Mouse (Mus musculus) forebrain, embryonic 11.5 days (tissue): ENCODE measurements at regions not wholly inside any gene's neighbourhood (a gene's known extent, or its start where the extent isn't known, plus 50 kb on each side); places are given as distances from the start of the nearest gene placed in this dataset. TPM values are rescaled to one million over a fixed set of nuclear protein-coding genes. Genes with fewer than 3 reads are reported as not detected.

Experiments used
- ATAC-seq: fragments of 200-750 bp; cut with Nextera tagmentation; replicated peaks from 2 replicates; pipeline ENCODE4 v1.8.0; 2017; ENCODE audit warnings: moderate TSS enrichment; ENCODE audit not compliant: low FRiP score
- DNase-seq: peaks from one replicate; pipeline ENCODE4 v3.0.0-alpha.2; 2017; ENCODE audit warnings: low spot score
- H3K27ac ChIP-seq: fragments of 300-500 bp; sonication (generic); 2 replicates; pipeline ENCODE4 v1.5.1; 2014; ENCODE audit warnings: low read depth, low read length
- H3K27me3 ChIP-seq: fragments of 300-500 bp; sonication (generic); 2 replicates; pipeline ENCODE4 v1.6.1; 2014; ENCODE audit warnings: mild to moderate bottlenecking, low read length, mixed read lengths; ENCODE audit not compliant: control insufficient read depth, insufficient read depth
- H3K36me3 ChIP-seq: fragments of 300-500 bp; sonication (generic); 2 replicates; pipeline ENCODE4 v1.6.1; 2014; ENCODE audit warnings: mild to moderate bottlenecking, low read length, moderate library complexity, mixed read lengths; ENCODE audit not compliant: control insufficient read depth, insufficient read depth
- H3K4me1 ChIP-seq: fragments of 300-500 bp; sonication (generic); replicated peaks from 2 replicates; pipeline ENCODE4 v1.6.1; 2014; ENCODE audit warnings: low read length, mixed read lengths; ENCODE audit not compliant: control insufficient read depth, insufficient read depth
- H3K4me2 ChIP-seq: fragments of 300-500 bp; sonication (generic); 2 replicates; pipeline ENCODE4 v1.6.1; 2014; ENCODE audit warnings: low read depth, mild to moderate bottlenecking, low read length, moderate library complexity, mixed read lengths; ENCODE audit not compliant: severe bottlenecking
- H3K4me3 ChIP-seq: fragments of 300-500 bp; sonication (generic); 2 replicates; pipeline ENCODE4 v1.5.1; 2014; ENCODE audit warnings: low read depth, low read length
- H3K9ac ChIP-seq: fragments of 300-500 bp; sonication (generic); 2 replicates; pipeline ENCODE4 v1.6.1; 2014; ENCODE audit warnings: low read length
- H3K9me3 ChIP-seq: fragments of 300-500 bp; sonication (generic); 2 replicates; pipeline ENCODE4 v1.6.1; 2016; ENCODE audit warnings: low read length, mixed read lengths; ENCODE audit not compliant: control insufficient read depth
- WGBS: fragments of 180-500 bp; shearing (Covaris S2); extraction: QIAGEN DNeasy Blood & Tissue Kit; methylation state at CpG from one replicate; pipeline ENCODE4 v1.1.7; 2014; 5-methylcytosine and 5-hydroxymethylcytosine counted together
- microRNA-seq: library from miRNA; unstranded; fragments of <30 nt; microRNA quantifications from one replicate; pipeline ENCODE4, GENCODE M21; 2016; ENCODE audit not compliant: insufficient number of aligned reads

DNA sequence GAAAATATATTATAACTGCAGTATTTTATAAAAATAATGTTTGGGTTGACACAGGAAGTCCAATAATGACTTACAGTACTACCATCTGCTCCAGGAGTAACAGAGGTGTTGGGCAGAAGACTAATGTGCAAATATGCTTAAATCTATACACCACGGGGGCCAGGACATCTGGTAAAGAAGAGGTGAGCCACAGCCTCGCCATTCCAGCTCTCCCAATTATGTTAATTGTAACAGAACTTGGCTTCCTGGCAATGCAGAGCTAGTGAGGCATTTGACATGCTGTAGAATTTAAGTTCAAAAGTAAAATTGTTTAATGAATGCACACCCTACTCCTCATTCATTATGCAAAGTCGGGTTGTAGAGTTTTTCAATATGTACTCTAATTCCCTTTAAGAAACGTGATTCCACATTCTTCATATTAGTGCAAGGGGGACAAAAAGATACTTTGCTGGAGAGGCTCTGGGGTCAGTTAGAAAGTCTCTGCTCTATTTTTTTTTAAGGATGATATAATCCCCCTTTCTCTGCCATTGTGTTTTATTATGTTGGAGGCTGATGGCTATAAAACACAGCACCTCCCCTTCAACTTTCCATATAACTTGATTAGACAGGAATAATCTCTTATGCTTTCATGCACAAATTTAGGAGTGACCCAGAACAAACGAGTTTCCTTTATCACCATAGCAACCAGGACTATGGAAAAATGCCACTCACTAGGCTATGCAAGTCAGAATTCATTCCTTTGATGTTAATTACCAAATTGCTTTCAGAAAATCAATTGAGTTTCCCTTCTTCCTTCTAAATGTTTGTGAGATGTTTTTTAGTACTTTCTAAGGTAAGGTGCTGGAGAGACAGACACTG lies 188.8 kb upstream of the Tenm2 start:
- H3K27ac ChIP-seq: no peak overlapping the region
- H3K27me3 ChIP-seq: no peaks in the 10 kb centered on the region
- no peaks in the 10 kb centered on the region for H3K9me3 ChIP-seq
- no peaks in the 10 kb centered on the region; the same call in 1 of the 2 replicates for H3K4me1 ChIP-seq
- H3K9ac ChIP-seq: no peak overlapping the region
- no peak overlapping the region for H3K4me3 ChIP-seq
- WGBS: 14% methylated on average over 5 of the region's 5 CpGs
- peak; percentile 80 for ATAC-seq
- H3K4me2 ChIP-seq: no peak overlapping the region
- peak; percentile 48 for DNase-seq
- H3K36me3 ChIP-seq: no peaks in the 10 kb centered on the region

DNA sequence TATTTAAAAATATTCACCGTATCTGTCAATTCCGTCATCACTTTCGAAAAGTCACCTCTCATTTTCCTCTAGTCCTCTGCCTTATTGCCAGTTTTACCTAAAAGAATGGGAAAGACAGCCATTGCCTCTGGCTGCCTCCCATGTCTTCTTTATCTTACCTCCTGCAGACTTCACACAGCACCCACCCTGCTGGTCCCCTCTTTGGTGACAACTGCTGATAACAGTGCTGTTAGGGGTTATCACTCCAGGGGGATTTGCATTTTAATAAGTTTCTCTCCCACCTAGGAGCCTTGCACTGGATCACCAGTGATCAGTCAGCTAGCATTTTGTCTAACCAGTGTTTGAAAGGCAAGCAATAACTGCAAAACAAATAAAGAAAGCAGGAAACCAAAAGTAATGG lies 177.1 kb upstream of the Tenm2 start:
- 89% methylated on average over 3 of the region's 3 CpGs for WGBS
- no peaks in the 10 kb centered on the region for H3K27me3 ChIP-seq
- H3K4me1 ChIP-seq: no peaks in the 10 kb centered on the region
- ATAC-seq (no peak), DNase-seq (no peak)
- no peaks in the 10 kb centered on the region for H3K36me3 ChIP-seq
- no peak overlapping the region for H3K4me2 ChIP-seq
- H3K4me3 ChIP-seq: no peak overlapping the region
- H3K9me3 ChIP-seq: no peaks in the 10 kb centered on the region
- H3K9ac ChIP-seq: no peak overlapping the region
- no peak overlapping the region for H3K27ac ChIP-seq

DNA sequence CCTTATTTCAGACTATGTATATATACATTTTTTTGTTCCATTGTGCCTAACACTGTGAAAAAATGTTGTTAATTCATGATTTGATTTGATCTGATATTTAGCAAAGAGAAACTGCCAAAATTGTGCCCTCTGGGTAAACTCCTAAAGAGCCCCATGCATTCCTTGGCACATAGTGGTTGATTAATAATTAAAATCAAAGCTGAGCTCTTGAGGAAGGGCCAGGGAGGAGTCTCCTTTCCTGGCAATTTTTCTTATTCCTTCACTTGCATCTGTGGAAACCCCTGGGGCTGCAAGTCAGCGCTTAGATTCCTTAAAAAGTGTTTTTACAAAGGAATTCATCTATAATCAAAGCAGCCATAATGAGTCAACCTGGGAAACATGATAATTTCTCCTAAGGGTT lies 132.2 kb upstream of the Tenm2 start:
- H3K9me3 ChIP-seq: no peaks in the 10 kb centered on the region
- no peak overlapping the region for H3K9ac ChIP-seq
- H3K27ac ChIP-seq: no peak overlapping the region
- H3K4me1 ChIP-seq: no peaks in the 10 kb centered on the region
- H3K27me3 ChIP-seq: no peaks in the 10 kb centered on the region
- no peaks in the 10 kb centered on the region for H3K36me3 ChIP-seq
- DNase-seq: no peak
- H3K4me2 ChIP-seq: no peak overlapping the region
- ATAC-seq: no peak
- no peak overlapping the region for H3K4me3 ChIP-seq
- WGBS: 76% methylated on average over 1 of the region's 1 CpGs

DNA sequence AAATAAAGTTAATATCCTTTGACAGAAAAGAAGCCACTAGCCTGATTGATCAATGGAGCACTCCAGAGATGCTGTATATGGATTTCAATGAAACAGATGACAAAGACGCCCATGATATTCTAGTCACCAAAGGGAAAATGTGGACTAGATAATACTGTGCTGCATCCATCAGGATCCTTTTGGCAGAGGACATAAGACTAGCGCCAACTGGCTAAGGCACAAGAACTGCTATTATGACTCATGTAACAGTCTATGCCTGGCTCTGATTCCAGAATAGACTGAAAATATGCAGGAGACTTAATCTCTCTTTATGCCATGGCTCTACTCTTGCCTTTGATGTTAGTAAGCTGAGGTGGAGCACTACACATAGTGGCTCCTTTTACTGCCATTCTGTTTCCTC lies 128.7 kb upstream of the Tenm2 start:
- WGBS: 93% methylated on average over 2 of the region's 2 CpGs
- H3K4me1 ChIP-seq: no peaks in the 10 kb centered on the region
- ATAC-seq: no peak
- H3K36me3 ChIP-seq: no peaks in the 10 kb centered on the region
- no peak overlapping the region for H3K4me2 ChIP-seq
- H3K9ac ChIP-seq: no peak overlapping the region
- H3K9me3 ChIP-seq: no peaks in the 10 kb centered on the region
- H3K27me3 ChIP-seq: no peaks in the 10 kb centered on the region
- no peak overlapping the region for H3K4me3 ChIP-seq
- DNase-seq: no peak
- H3K27ac ChIP-seq: no peak overlapping the region

DNA sequence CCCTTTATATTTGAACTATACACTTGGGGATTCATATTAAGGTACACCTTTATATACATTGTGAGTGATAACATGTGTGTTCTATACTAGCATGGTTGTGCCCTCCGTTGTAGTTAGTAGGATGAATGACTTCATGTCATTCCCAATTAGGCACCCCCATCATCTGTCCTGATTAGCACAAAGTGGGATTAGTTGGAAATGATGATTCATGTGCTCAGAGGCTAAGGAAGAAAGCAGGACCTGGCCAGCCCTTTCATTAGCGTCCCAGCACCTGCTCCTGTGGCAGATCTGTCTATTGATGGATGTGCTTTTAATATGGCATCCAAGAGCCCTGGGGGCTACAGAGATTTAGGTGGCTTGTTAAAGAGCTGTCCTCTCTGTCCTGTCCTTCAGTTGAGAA lies 119.3 kb upstream of the Tenm2 start:
- Histone ChIP-seq H3K36me3 (no peaks in the 10 kb centered on the region), H3K9me3 (no peaks in the 10 kb centered on the region), H3K4me2 (no peak overlapping the region), H3K9ac (no peak overlapping the region), H3K4me1 (no peaks in the 10 kb centered on the region), H3K27me3 (no peaks in the 10 kb centered on the region), H3K4me3 (no peak overlapping the region), H3K27ac (no peak overlapping the region)
- 58% methylated on average over 2 of the region's 2 CpGs for whole genome bisulfite sequencing
- DNase-seq: no peak
- ATAC-seq: no peak

DNA sequence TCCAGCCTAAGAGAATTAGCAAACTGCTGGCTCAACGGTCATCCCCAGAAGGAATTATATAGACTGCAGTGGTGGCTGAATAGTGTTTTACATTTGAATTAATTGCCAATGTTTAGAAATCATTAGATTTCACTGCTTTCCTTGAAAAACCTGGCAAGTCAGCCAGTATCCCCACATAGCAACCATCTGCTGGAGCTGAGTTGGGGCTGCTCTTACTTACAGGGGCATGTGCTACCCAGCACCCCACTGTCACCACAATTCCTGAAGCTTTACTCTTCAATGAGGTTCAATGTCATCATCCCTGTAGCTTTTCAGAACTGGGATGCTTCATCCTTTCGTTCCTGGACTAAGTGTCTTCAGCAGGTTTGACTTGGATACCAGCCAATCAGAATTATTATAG lies 73.9 kb upstream of the Tenm2 start:
- Histone ChIP-seq H3K27ac (no peak overlapping the region), H3K9me3 (no peaks in the 10 kb centered on the region), H3K27me3 (no peaks in the 10 kb centered on the region), H3K9ac (no peak overlapping the region), H3K4me2 (no peak overlapping the region), H3K4me1 (no peaks in the 10 kb centered on the region), H3K4me3 (no peak overlapping the region), H3K36me3 (no peaks in the 10 kb centered on the region)
- no peak for DNase-seq
- ATAC-seq: no peak
- WGBS: 88% methylated on average over 2 of the region's 2 CpGs

DNA sequence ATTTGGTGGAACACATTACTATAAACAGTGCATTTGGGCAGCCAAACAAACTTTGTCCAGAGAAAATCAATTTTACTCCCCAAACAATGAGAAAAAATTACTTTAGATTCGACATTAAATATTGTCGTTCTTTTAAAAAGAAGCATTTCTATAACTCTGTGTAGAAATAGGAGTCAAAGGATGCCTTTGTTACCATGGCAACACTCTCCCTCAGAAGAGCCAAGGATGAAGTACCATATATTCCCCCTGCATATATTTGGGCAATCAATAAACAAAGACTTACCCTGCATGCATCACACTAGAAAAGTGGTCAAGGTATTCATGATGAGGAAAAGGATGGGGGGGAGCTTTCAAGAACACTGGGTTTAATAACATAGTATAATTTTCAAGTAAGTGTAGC lies 70.9 kb upstream of the Tenm2 start:
- DNase-seq: no peak
- Histone ChIP-seq H3K4me2 (no peak overlapping the region), H3K4me1 (no peaks in the 10 kb centered on the region), H3K36me3 (no peaks in the 10 kb centered on the region), H3K27me3 (no peaks in the 10 kb centered on the region), H3K4me3 (no peak overlapping the region), H3K9me3 (no peaks in the 10 kb centered on the region), H3K27ac (no peak overlapping the region), H3K9ac (no peak overlapping the region)
- ATAC-seq: no peak
- 86% methylated on average over 2 of the region's 2 CpGs for WGBS

Small RNA genes lying in the stretch of these regions (microRNA-seq; reads per million reads assigned to microRNA genes)
- gene Gm25693: not detected
